Mouse (Mus musculus): ENCODE results near the gene Uimc1. TPM values are rescaled to one million over a fixed set of nuclear protein-coding genes. Genes with fewer than 3 reads are reported as not detected.

Uimc1 gene
- total RNA-seq, 4 experiments from 2014 or later = 22.3 to 28.3 (median 25.1) TPM

GRCm38 (mm10) chr13:54997568-54997967 lies 102.5 kb downstream of the Uimc1 start:
- no peak for DNase-seq (ENCODE audit: low spot score in 2 of 2)

- DNase-seq (ENCODE audit: low spot score in 2 of 2) = no peak
These were observed 104.9 kb downstream of the Uimc1 start for GRCm38 (mm10) chr13:54995161-54995560.

- DNase-seq (ENCODE audit: low spot score in 2 of 2) = no peak
These were observed 105.5 kb downstream of the Uimc1 start for GRCm38 (mm10) chr13:54994576-54994975.

- DNase-seq (ENCODE audit: low spot score in 2 of 2) = peak in 1 of 2 experiments; percentile 37
These were observed 107.9 kb downstream of the Uimc1 start for GRCm38 (mm10) chr13:54992215-54992614.

- no peak for DNase-seq (ENCODE audit: low spot score in 2 of 2)
These were observed 111.8 kb downstream of the Uimc1 start for GRCm38 (mm10) chr13:54988181-54988760.

- DNase-seq (ENCODE audit: low spot score in 2 of 2) = no peak
These were observed 112.7 kb downstream of the Uimc1 start for GRCm38 (mm10) chr13:54987405-54987804.

- DNase-seq (ENCODE audit: low spot score in 2 of 2) = no peak
These were observed 116.5 kb downstream of the Uimc1 start for GRCm38 (mm10) chr13:54983614-54984013.

- DNase-seq (ENCODE audit: low spot score in 2 of 2) = no peak
These were observed 117.1 kb downstream of the Uimc1 start for GRCm38 (mm10) chr13:54983001-54983400.

GRCm38 (mm10) chr13:54980957-54981356 lies 119.1 kb downstream of the Uimc1 start:
- DNase-seq (ENCODE audit: low spot score in 2 of 2) = peak in 1 of 2 experiments; percentile 38

GRCm38 (mm10) chr13:54978804-54979203 lies 121.3 kb downstream of the Uimc1 start:
- DNase-seq (ENCODE audit: low spot score in 2 of 2) = no peak

Other genes starting within 250 kb of the Uimc1 start
- gene Unc5a, start 150.9 kb downstream of the Uimc1 start, total RNA-seq (2022) = 100 to 1,000 TPM; 127 to 154 (median 141) TPM
- gene Hk3, start 78.9 kb downstream of the Uimc1 start, total RNA-seq (2022) = 1 to 10 TPM; 1.4 to 4.3 (median 2.5) TPM
- gene Zfp346, start 5.0 kb upstream of the Uimc1 start, total RNA-seq (2022) = 10 to 100 TPM; 44.4 to 53.3 (median 51.5) TPM
- not detected for gene Gm17617, start 33.2 kb upstream of the Uimc1 start, total RNA-seq (2022)
- gene Fgfr4, start 52.3 kb upstream of the Uimc1 start, total RNA-seq (2022) = 1 to 10 TPM in 1 of 4 experiments, under 1 TPM in 3; 0.37 to 1.2 (median 0.59) TPM
- gene Nsd1, start 109.5 kb upstream of the Uimc1 start, total RNA-seq (2022) = 100 to 1,000 TPM; 107 to 141 (median 129) TPM
- 100 to 1,000 TPM; 133 to 152 (median 139) TPM for gene Prelid1, start 220.2 kb upstream of the Uimc1 start, total RNA-seq (2022)
- gene Rab24, start 221.6 kb upstream of the Uimc1 start, total RNA-seq (2022) = 10 to 100 TPM; 75.4 to 84.1 (median 80.8) TPM
- gene Mxd3, start 229.5 kb upstream of the Uimc1 start, total RNA-seq (2022) = 1 to 10 TPM in 2 of 4 experiments, under 1 TPM in 2; 0.82 to 1.5 (median 1.0) TPM